22 mouse cellular contexts compared by ENCODE assay signal in genomic region chr8:26262536-26262935, GRCm38 (mm10).
"Had no signal": no experiment of that assay in that cellular context is flagged by ENCODE, and none has a peak within 500 bp of the region (broad histone marks: within the 10 kb centered on the region; RNA-seq: fewer than 3 reads in every experiment).

No protein-coding gene starts in this region.

- H3K4me3 ChIP-seq: heart, embryonic 10.5 days; heart, embryonic 12.5 days; hindbrain, embryonic 13.5 days; hindbrain, embryonic 15.5 days; kidney, embryonic 15.5 days; limb, embryonic 12.5 days had no signal

- H3K36me3 ChIP-seq: heart, embryonic 10.5 days; heart, embryonic 12.5 days; hindbrain, embryonic 13.5 days; hindbrain, embryonic 15.5 days; kidney, embryonic 15.5 days; limb, embryonic 12.5 days had no signal

- H3K4me2 ChIP-seq: heart, embryonic 12.5 days; hindbrain, embryonic 13.5 days; hindbrain, embryonic 15.5 days; kidney, embryonic 15.5 days; limb, embryonic 12.5 days had no signal

- H3K9ac ChIP-seq: heart, embryonic 12.5 days; hindbrain, embryonic 13.5 days; hindbrain, embryonic 15.5 days; kidney, embryonic 15.5 days; limb, embryonic 12.5 days had no signal

- H3K27me3 ChIP-seq: hindbrain, embryonic 15.5 days; kidney, embryonic 15.5 days; limb, embryonic 12.5 days had no signal

- DNase-seq: gastrocnemius, postnatal 14 days; gastrocnemius, postnatal 36 days; heart, adult 18-20 months; heart, postnatal 10 days; kidney, adult 11 months; kidney, adult 2 months; kidney, adult 9 months; kidney, postnatal 14 days; kidney, postnatal 36 days; layer of hippocampus, adult 9-11 months; layer of hippocampus, postnatal 36 days; left cerebral cortex, postnatal 4 days; liver had no signal

- H3K9me3 ChIP-seq: heart, embryonic 10.5 days; hindbrain, embryonic 13.5 days; hindbrain, embryonic 15.5 days; kidney, embryonic 15.5 days; limb, embryonic 12.5 days had no signal

- ATAC-seq: hindbrain, postnatal 0 days; intestine, embryonic 16.5 days had no signal

- H3K4me1 ChIP-seq: heart, embryonic 10.5 days; heart, embryonic 12.5 days had no signal

- H3K27ac ChIP-seq: heart, embryonic 10.5 days; hindbrain, embryonic 13.5 days; hindbrain, embryonic 15.5 days; hindbrain, postnatal 0 days; kidney, embryonic 15.5 days; kidney, postnatal 0 days; limb, embryonic 12.5 days had no signal
